Mouse (Mus musculus): ENCODE results near the gene Gucy2c. TPM values are rescaled to one million over a fixed set of nuclear protein-coding genes. Genes with fewer than 3 reads are reported as not detected.

Gucy2c gene
- polyA plus RNA-seq, 1 experiment from 2014 or later: 0.05 TPM

DNA sequence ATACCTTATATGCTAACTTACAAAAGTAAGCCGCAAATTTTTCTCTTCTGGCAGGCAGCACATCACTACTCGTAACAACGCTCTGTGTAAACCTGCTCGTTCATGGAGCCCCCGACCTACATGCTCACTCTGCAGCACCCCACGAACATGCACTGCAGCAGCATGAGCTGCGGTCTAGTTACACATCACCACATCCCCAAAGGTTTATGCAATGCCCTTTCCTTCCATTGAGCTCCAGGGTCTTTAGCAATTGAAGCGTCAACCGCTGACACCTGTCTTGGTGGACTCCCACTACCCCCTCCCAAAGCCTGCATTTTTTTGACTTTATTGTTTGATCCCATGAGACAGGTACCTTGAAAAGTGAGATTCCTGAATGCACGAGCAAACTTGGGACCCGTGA is 31.0 kb downstream of the Gucy2c start:
- H3K36me3 ChIP-seq: no peaks in the 10 kb centered on the region
- no peaks in the 10 kb centered on the region for H3K4me1 ChIP-seq (replicated peaks)
- no peak for DNase-seq (ENCODE audit: low spot score)
- no peaks in the 10 kb centered on the region for H3K9me3 ChIP-seq
- WGBS: 90% methylated on average over 11 of the region's 11 CpGs
- no peak overlapping the region for H3K27ac ChIP-seq
- no peak overlapping the region for H3K4me3 ChIP-seq
- no peaks in the 10 kb centered on the region for H3K27me3 ChIP-seq (ENCODE audit: insufficient read depth, poor library complexity, severe bottlenecking)

- Histone ChIP-seq H3K27ac (no peak overlapping the region), H3K27me3 (ENCODE audit: insufficient read depth, poor library complexity, severe bottlenecking) (no peaks in the 10 kb centered on the region), H3K9me3 (no peaks in the 10 kb centered on the region), H3K36me3 (no peaks in the 10 kb centered on the region), H3K4me3 (no peak overlapping the region), H3K4me1 (replicated peaks) (no peaks in the 10 kb centered on the region)
- DNase-seq (ENCODE audit: low spot score): no peak
- WGBS: 80% methylated on average over 5 of the region's 5 CpGs
Measured at GRCm38 (mm10) chr6:136745586-136745985, 36.0 kb downstream of the Gucy2c start.

- H3K4me1 ChIP-seq (replicated peaks): no peaks in the 10 kb centered on the region
- H3K9me3 ChIP-seq: no peaks in the 10 kb centered on the region
- 86% methylated on average over 7 of the region's 7 CpGs for WGBS
- no peak overlapping the region for H3K27ac ChIP-seq
- H3K27me3 ChIP-seq (ENCODE audit: insufficient read depth, poor library complexity, severe bottlenecking): no peaks in the 10 kb centered on the region
- DNase-seq (ENCODE audit: low spot score): no peak
- H3K36me3 ChIP-seq: no peaks in the 10 kb centered on the region
- H3K4me3 ChIP-seq: no peak overlapping the region
Measured at GRCm38 (mm10) chr6:136743729-136744128, 37.8 kb downstream of the Gucy2c start.

DNA sequence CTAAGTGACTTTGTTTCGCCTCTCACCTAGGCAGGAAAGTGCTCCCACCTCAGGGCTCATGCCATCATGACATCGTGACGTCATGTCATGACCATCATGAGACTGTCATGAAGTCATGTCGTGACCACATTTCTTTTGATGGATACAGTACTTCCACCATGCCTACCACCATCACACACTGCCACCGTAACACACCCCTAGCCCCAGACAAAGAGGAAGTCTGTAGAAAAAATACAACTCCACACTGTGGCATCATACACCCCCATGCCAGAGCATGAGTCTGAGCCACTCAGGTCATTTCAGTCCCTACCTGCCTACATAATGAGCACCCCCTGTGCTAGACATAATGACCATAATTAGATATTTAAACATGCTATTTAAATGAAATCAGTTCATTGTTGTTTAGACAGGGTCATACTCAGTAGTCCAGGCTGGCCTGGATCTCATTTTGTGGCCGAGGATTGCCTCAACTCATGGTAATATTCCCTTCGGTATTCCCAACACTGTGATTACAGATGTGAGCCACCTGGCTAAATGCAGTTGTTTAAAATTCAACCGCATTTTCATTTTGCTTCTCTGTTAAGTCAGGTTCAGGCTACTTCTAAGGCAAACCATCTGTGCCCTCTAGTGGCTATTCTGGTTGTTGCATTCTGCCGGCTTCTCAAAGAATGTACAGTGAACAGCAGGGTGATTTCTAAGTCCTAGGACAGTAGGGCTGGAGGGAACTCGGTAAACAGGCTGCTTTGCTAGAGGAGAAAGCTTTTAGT is 39.0 kb downstream of the Gucy2c start:
- H3K9me3 ChIP-seq: no peaks in the 10 kb centered on the region
- no peaks in the 10 kb centered on the region for H3K36me3 ChIP-seq
- H3K4me3 ChIP-seq: no peak overlapping the region
- peak; percentile 87 for DNase-seq (ENCODE audit: low spot score)
- no peaks in the 10 kb centered on the region for H3K4me1 ChIP-seq (replicated peaks)
- no peaks in the 10 kb centered on the region for H3K27me3 ChIP-seq (ENCODE audit: insufficient read depth, poor library complexity, severe bottlenecking)
- 46% methylated on average over 10 of the region's 10 CpGs for whole genome bisulfite sequencing
- H3K27ac ChIP-seq: no peak overlapping the region

GRCm38 (mm10) chr6:136741281-136741680 is 40.3 kb downstream of the Gucy2c start:
- DNase-seq (ENCODE audit: low spot score): no peak
- Histone ChIP-seq H3K9me3 (no peaks in the 10 kb centered on the region), H3K4me3 (no peak overlapping the region), H3K27me3 (ENCODE audit: insufficient read depth, poor library complexity, severe bottlenecking) (no peaks in the 10 kb centered on the region), H3K4me1 (replicated peaks) (no peaks in the 10 kb centered on the region), H3K36me3 (no peaks in the 10 kb centered on the region), H3K27ac (no peak overlapping the region)
- WGBS: 88% methylated on average over 10 of the region's 10 CpGs

DNA sequence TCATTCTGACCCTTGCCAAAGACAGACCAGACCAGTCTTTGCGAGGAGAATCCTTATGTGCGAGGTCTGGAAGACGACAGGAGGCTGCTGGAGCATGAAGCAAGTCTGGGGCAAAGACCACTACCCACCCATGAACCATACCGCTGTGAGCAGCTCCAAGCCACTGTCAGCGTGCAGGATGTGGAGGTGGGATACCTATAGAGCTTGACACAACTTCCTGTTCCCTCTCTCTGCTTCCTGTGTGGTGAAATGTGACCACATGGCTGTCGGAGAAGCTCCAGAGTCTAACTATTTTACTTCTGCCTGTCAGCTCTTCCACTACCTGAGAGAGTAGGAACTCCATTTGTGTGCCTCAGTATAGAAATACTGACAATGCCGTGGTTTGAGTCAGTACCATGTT is 45.8 kb downstream of the Gucy2c start:
- Histone ChIP-seq H3K27me3 (ENCODE audit: insufficient read depth, poor library complexity, severe bottlenecking) (no peaks in the 10 kb centered on the region), H3K27ac (no peak overlapping the region), H3K36me3 (no peaks in the 10 kb centered on the region), H3K9me3 (no peaks in the 10 kb centered on the region), H3K4me3 (no peak overlapping the region), H3K4me1 (replicated peaks) (no peaks in the 10 kb centered on the region)
- 84% methylated on average over 7 of the region's 7 CpGs for WGBS
- no peak for DNase-seq (ENCODE audit: low spot score)

GRCm38 (mm10) chr6:136728144-136728543 is 53.4 kb downstream of the Gucy2c start:
- no peak for DNase-seq (ENCODE audit: low spot score)
- Histone ChIP-seq H3K36me3 (no peaks in the 10 kb centered on the region), H3K4me3 (no peak overlapping the region), H3K27me3 (ENCODE audit: insufficient read depth, poor library complexity, severe bottlenecking) (no peaks in the 10 kb centered on the region), H3K9me3 (no peaks in the 10 kb centered on the region), H3K27ac (no peak overlapping the region), H3K4me1 (replicated peaks) (no peaks in the 10 kb centered on the region)
- WGBS: 94% methylated on average over 14 of the region's 14 CpGs

- Histone ChIP-seq H3K4me3 (no peak overlapping the region), H3K36me3 (no peaks in the 10 kb centered on the region), H3K27ac (no peak overlapping the region), H3K9me3 (no peaks in the 10 kb centered on the region), H3K4me1 (replicated peaks) (0 out of 2 replicates have a peak, but pooled peaks cover 2% of the 10 kb centered on the region), H3K27me3 (ENCODE audit: insufficient read depth, poor library complexity, severe bottlenecking) (no peaks in the 10 kb centered on the region)
- DNase-seq (ENCODE audit: low spot score): no peak
- WGBS: 77% methylated on average over 3 of the region's 3 CpGs
Measured at GRCm38 (mm10) chr6:136723171-136723570, 58.4 kb downstream of the Gucy2c start.

GRCm38 (mm10) chr6:136722565-136722964 is 59.0 kb downstream of the Gucy2c start:
- WGBS: 89% methylated on average over 7 of the region's 7 CpGs

DNA sequence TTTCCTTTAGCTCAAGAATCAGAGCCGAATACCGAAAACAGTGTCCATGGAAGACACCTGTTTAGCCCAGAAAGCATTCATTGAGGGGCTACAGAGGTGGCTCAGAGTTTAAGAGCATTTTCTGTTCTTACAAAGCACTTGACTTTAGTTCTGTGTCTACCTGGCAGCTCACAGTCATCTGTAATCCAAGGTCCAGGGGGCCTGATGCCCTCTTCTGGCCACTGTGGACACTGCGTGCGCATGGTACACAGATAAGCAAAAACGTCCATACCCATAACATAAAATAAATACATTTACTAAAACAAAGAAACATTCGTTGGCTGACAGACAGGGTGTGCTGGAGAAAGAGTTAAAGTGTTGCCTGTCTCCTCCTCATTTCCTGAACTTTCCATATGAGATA is 59.6 kb downstream of the Gucy2c start:
- no peaks in the 10 kb centered on the region for H3K36me3 ChIP-seq
- 0 out of 2 replicates have a peak, but pooled peaks cover 2% of the 10 kb centered on the region for H3K4me1 ChIP-seq (replicated peaks)
- peak; percentile 52 for DNase-seq (ENCODE audit: low spot score)
- H3K27ac ChIP-seq: no peak overlapping the region
- H3K4me3 ChIP-seq: no peak overlapping the region
- no peaks in the 10 kb centered on the region for H3K27me3 ChIP-seq (ENCODE audit: insufficient read depth, poor library complexity, severe bottlenecking)
- 61% methylated on average over 6 of the region's 6 CpGs for WGBS
- H3K9me3 ChIP-seq: no peaks in the 10 kb centered on the region

More at GRCm38 (mm10) chr6:136722565-136722964, 59.0 kb downstream of the Gucy2c start:
- Histone ChIP-seq H3K27me3 (ENCODE audit: insufficient read depth, poor library complexity, severe bottlenecking) (no peaks in the 10 kb centered on the region), H3K4me3 (no peak overlapping the region), H3K4me1 (replicated peaks) (0 out of 2 replicates have a peak, but pooled peaks cover 2% of the 10 kb centered on the region), H3K9me3 (no peaks in the 10 kb centered on the region), H3K27ac (no peak overlapping the region), H3K36me3 (no peaks in the 10 kb centered on the region)
- DNase-seq (ENCODE audit: low spot score): no peak

DNA sequence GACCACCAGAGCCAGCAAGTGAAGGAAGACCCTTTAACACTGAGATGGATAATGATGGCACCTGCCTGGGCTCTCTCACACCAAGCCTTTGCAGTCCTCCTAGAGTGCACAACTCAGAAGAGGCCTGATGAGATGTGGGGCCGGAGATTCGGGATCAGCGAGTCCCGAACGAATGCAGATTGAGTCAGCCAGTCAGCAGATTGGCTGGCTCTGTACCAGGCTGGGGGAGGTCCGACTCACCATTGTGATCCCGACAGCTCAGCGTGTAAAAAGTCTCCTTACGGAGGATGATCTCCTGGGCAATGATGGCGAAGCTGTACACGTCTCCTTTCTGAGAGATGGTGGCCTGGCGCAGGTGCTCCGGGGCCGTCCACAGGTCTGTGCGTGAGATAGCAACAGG is 61.1 kb downstream of the Gucy2c start:
- Histone ChIP-seq H3K9me3 (no peaks in the 10 kb centered on the region), H3K27ac (no peak overlapping the region), H3K4me1 (replicated peaks) (0 out of 2 replicates have a peak, but pooled peaks cover 2% of the 10 kb centered on the region), H3K27me3 (ENCODE audit: insufficient read depth, poor library complexity, severe bottlenecking) (no peaks in the 10 kb centered on the region), H3K4me3 (no peak overlapping the region), H3K36me3 (no peaks in the 10 kb centered on the region)
- no peak for DNase-seq (ENCODE audit: low spot score)
- WGBS: 87% methylated on average over 15 of the region's 15 CpGs

DNA sequence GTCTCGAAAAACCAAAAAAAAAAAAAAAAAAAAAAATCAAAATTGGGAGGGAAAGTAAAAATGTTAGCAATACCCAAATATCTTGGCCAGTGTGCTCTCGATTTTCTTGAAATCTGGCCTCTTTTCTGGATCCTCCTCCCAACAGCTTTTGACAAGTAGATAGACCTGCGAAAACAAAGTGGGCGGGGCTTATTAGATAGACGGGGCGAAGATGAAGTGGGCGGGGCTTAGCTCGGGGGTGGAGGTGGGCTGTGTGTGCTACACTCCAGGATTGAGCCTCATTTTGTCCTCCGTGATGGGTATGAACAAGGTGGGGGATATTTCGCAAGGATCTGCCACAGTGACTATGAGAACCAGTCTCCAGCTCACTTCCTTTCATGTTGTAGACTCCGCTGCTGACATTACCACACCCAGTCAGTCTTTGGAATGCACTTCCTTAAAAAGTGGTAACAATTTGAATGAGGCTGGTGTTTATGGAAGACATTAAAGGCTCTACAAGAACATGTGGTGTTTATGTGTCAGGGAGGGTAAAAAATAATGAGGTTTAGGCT is 65.6 kb downstream of the Gucy2c start:
- Histone ChIP-seq H3K4me1 (replicated peaks) (0 out of 2 replicates have a peak, but pooled peaks cover 2% of the 10 kb centered on the region), H3K9me3 (no peaks in the 10 kb centered on the region), H3K27me3 (ENCODE audit: insufficient read depth, poor library complexity, severe bottlenecking) (no peaks in the 10 kb centered on the region), H3K36me3 (no peaks in the 10 kb centered on the region), H3K4me3 (no peak overlapping the region), H3K27ac (no peak overlapping the region)
- no peak for DNase-seq (ENCODE audit: low spot score)
- 88% methylated on average over 10 of the region's 11 CpGs for WGBS

DNA sequence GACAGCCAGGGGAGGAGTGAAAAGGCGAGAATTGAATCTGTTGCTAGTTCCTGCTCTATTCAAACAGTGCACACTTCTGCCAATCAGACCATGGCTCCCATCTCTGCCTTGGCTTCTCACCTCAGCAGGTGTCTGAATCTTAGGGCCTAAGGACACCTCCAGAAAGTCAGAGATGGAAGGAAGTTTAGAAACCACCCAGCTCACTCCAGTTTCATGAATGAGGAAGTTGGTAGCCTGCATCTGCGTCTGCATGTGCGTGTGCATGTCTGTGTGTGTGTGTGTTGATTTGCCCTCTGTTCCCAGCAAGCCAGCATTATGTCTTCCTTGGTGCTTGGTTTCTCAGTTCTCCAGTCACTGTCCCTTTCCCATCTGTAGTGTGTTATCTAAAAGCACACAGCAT is 67.5 kb downstream of the Gucy2c start:
- H3K36me3 ChIP-seq: no peaks in the 10 kb centered on the region
- no peak overlapping the region for H3K27ac ChIP-seq
- no peaks in the 10 kb centered on the region for H3K27me3 ChIP-seq (ENCODE audit: insufficient read depth, poor library complexity, severe bottlenecking)
- H3K4me3 ChIP-seq: no peak overlapping the region
- DNase-seq (ENCODE audit: low spot score): no peak
- H3K9me3 ChIP-seq: no peaks in the 10 kb centered on the region
- 89% methylated on average over 3 of the region's 3 CpGs for WGBS
- 0 out of 2 replicates have a peak, but pooled peaks cover 2% of the 10 kb centered on the region for H3K4me1 ChIP-seq (replicated peaks)

Measured in hindbrain, embryonic 10.5 days (tissue).